Mouse (Mus musculus) layer of hippocampus, adult 11-12 months (tissue): ENCODE results near the gene Cox8a.

Experiments
- DNase-seq: peaks from one replicate; pipeline ENCODE4 v3.0.0; 2022; ENCODE audit warnings: low spot score

The Cox8a gene

DNA sequence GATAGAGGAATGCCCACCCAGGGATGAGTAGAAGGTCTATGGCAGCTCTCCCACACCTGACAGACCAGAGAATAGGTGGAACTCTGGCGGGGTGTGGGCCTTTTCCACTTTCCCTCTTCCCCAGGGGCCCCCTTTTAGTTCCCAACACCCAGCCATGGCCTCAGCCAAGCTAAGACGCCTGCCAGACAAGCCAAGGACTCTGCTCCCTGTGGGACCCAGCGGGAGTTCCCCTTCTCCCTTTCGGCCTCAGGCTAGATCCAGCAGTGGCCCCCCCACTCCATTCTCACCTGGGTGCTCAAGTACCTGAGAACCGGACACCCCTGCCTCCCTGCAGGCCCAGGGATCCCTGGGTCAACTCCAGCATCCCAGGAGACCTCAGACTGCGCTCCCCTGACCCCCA is 4.8 kb upstream of the Cox8a start:
- DNase-seq, result no peak

DNA sequence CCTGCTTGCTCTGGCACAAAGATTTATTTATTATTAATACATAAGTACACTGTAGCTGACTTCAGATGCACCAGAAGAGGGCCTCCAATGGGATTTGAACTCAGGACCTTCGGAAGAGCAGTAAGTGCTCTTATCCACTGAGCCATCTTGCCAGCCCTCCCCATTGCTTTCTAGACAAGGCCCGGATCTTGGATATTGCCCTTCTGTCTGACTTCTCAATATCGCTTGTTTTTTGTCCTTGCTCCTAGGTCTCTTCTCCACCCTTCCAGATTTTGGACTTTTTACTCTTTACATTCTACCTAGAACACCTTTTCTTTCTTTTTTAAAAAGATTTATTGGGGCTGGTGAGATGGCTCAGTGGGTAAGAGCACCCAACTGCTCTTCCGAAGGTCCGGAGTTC is 1.3 kb upstream of the Cox8a start:
- no peak for DNase-seq

DNA sequence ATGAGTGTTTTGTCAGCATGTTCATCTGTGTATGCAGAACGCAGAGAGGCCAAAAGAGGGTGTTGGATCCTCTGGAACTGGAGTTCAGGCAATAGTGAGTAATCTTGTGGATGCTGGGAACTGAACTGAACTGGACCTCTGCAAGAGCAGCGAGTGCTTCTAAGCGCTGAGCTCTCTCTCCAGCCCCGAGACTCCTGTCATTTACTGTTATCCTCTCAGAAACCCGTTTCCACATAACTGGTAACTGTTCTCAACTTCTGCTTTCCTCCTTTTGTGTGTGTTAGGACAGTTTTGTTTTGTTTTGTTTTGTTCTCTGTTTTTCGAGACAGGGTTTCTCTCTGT is 481 bp upstream of the Cox8a start:
- DNase-seq, result no peak

DNA sequence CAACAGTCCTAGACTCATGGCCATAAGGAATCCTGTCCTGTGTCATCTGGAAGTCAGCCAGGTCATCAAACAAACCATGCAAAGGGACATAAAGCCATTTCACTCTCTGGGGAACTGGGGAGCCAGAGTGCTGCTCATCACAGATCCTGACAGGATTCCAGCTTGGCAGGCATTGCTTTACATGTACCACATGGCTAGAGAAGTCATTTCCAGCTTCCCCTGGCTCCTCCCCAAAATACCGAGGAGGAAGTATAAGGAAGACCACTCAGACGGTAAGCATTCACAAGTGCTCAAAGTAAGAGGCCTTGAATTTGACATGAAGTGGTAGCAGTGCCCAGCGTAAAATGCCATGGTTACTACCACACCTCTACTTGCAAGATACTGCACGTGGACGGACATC is 2.9 kb downstream of the Cox8a start:
- DNase-seq, result no peak

DNA sequence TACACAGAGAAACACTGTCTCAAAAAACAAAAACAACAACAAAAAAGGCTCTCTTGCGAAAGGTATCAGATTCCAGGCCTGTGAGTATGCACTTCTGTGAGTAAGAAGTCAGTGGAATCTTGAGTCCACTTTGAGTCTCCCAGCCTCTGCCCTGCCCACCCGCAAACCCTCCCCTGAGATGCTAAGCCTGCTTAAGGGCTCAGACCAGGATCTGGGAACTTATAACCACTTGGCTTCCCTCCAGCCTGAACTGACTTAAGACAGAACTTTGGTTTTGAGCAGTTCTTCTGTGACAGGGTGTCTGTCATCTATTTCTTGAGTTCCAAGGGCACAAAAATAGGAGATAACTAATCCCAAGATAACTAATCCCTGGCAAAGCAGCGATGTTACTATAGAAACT is 4.4 kb downstream of the Cox8a start:
- DNase-seq, result no peak

DNA sequence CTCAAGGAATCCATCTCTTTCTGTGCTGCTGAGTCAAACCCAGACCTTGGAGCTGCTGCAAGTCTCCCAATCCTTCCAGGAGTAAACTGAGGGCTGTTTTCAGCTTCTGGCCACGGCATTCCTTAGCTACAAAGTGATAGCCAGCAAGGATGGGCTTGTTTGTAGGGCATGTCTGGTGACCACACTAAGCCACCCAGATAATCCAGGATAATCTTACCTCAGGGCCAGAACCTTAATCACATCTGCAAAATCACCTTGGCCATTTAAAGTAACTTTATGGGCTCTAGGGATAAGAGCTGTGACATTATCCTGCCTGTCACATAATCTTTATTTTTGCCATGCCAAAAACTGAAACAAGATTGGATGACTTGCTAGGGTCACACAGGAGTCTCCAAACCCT is 5.2 kb downstream of the Cox8a start:
- DNase-seq, result no peak

DNA sequence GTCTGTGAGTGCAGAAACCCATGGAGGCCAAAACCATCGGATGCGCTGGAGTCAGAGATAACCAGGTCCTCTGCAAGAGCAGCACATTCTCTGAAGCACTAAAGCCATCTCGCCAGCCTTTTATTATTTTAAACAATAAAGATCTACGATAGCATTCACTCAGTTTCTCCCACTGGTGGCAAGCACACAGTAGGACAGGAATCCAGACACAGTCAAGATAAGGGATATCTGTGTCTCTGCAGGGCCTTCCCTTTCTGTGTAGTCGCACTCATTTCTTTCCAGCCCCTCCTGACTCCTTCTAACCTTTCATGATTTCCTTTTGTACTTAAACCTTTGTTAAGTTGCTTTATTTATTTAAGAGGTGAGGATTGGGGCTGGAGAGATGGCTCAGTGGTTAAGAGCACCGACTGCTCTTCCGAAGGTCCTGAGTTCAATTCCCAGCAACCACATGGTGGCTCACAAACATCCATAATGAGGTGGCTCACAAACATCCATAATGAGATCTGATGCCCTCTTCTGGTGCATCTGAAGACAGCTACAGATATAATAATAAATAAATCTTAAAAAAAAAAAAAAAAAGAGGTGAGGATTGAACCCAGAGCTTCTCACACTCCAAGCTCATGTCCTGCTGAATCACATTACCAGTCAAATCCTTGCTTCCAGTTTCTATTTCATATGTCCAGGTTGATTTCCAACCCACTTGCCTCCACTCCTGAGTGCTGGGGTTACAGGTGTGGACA is 7.3 kb downstream of the Cox8a start:
- DNase-seq, result no peak

DNA sequence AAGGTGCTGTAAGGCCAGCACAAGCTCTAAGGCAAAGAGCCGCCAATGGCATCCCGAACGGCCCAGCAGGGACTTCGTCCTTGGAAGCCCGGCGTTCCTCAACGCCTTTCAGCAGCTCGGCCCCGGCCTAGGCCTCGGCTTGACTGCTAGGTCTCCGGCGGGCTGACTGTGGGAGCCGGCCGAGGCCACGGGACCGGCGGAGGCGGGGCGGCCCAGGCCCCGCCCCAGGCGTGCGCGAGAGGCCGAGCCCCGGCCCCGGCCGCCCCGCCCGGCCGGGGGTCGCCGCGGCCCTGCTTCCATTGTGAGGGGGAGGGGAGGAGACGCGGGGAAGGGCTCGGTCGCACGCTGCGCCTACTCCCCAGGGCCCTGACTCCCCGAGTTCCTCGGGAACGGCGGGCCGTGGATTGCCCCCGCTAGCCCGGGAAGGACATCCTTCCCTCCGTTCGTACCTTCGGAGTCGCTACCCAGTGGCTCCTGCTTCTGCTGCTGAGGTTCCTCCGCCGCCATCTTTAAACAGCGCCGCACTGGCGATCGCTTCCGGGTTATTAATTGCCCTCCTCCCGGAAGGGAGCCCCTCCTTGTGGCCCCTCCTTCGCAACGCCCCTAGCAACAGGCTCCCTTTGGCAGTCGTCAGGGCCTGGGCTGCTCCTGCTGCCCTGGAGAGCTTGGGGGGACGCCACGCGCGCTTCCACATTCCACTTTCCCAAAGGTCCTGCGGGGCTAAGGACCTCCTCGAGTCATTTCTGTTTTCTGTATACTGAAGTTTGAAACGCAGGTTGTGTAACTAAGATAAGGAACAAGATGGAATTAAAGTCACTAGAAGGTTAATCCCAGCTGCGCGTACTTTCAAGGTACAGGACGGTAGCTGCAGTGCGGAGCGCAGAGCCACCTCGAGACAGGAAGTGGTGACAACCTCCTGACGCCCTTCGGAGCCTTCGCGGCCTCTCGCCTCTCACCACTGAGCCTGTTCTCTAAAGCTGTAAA is 11.4 kb downstream of the Cox8a start, which contains the start of gene Otub1:
Gene Otub1, minus strand, starts transcription at position 564 of the 984 bp plus-strand sequence.
- peak; percentile 92 for DNase-seq

DNA sequence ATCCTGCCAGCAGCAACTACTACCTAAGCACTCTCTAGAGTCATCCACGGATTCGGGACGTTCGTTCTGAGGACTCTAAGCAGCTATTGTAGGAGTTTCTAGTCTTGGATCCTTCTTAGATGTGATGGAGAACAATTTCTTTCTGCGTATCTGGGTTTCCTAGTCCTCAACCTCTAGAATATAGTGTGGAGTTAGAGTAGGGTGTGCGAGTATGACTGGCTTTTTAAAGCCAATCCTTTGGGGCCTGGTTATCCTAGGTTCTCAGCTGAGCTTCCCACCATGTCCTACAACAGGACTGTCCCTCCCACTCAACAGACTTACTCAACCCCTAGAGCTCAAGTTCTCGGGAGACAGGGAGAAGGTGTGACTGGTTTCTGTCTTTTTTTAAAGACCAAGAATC is 12.1 kb downstream of the Cox8a start:
- DNase-seq, result no peak

DNA sequence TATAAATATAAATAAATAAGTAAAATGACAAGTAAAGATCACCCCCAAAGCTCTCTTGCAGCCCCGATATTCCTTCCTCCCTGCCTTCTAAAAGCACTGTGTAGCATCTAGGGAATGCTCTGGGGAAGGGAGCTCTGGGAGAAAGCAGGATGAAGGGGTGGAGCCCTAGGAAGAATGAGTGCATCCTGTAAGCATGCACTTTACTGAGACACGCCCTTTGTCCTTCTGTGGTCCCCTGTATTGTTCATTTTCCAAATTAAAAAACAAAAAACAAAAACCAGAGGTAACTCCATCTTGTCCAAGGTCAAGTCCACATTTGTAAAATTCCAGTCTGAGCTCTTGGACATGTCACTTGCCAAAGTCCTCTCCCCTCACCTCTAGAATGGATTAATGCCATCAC is 12.5 kb downstream of the Cox8a start:
- no peak for DNase-seq

DNA sequence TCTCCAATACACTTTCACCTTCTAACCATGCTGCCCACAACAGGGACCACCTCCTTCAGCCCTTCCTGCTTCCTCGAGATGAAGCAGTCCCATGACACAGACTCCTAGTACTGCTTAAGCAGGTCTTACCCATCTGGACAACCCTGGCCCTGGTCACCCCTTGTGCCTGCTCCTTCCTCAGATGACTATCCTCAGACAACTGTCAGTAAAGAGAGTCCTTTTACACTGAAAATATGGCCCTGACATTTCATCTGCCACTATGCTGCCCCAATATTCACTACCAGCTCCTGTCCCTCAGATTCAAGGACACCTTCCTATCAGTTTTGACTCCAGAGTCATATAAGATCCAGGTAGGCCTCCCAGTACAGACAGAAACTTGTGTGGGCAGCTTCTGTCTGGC is 17.0 kb downstream of the Cox8a start:
- no peak for DNase-seq

DNA sequence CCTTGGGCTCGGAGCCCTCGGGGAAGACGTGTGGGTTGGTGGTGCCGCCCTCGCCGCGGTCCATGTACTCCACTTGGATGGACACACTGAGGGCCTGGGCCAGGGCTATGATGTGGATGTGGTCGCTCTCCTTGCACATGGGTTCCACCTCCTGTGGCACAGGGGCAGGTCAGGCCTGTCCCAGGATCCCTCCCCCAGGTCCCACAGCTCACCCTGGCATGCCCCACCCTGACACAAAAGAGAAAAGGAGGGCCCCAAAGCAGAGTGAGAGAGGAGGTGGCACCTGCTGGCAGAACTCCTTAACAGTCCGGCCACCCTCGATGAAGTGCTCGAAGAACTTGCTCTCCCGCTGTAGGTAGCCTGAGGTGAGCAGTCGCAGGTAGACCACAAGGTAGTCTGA is 18.3 kb downstream of the Cox8a start:
- no peak for DNase-seq

DNA sequence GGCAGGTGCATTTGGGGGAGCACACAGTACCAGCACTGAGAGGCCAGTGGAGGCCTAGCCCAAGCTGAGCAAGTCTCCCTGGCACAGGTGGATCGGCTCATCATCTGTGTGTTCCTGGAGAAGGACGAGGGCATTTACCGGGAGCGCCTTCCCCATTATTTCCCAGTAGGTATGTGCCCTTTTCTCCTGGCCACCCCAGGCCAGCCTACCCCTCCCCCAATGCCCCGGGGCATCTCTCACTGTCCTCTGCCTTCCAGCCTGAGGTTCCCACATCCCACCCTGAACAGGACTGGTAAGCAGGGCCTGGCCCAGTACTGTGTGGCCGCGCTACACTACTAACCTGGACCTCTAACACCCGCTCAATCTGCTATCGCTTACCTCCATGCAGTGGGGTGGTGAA is 20.0 kb downstream of the Cox8a start:
- no peak for DNase-seq

DNA sequence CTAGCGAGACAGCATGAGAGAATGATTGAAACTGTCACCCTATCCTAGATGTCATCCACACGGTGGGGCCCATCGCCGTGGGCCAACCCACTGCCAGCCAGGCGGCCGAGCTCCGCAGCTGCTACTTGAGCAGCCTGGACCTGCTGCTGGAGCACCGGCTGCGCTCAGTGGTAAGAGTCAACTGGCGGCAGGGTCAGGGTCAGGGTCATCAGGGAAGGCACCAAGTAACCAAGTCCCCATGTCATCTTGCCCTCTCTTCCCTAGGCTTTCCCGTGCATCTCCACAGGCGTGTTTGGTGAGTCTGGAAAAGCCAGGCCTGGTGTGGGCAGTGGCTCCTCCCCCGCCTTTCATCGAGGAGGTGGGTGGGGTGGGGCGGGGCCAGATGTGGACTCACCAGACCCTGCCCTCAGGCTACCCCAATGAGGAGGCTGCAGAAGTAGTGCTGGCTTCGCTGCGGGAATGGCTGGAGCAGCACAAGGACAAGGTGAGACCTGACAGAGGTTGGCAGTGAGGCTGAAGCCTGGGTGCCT is 20.6 kb downstream of the Cox8a start:
- DNase-seq, result no peak

DNA sequence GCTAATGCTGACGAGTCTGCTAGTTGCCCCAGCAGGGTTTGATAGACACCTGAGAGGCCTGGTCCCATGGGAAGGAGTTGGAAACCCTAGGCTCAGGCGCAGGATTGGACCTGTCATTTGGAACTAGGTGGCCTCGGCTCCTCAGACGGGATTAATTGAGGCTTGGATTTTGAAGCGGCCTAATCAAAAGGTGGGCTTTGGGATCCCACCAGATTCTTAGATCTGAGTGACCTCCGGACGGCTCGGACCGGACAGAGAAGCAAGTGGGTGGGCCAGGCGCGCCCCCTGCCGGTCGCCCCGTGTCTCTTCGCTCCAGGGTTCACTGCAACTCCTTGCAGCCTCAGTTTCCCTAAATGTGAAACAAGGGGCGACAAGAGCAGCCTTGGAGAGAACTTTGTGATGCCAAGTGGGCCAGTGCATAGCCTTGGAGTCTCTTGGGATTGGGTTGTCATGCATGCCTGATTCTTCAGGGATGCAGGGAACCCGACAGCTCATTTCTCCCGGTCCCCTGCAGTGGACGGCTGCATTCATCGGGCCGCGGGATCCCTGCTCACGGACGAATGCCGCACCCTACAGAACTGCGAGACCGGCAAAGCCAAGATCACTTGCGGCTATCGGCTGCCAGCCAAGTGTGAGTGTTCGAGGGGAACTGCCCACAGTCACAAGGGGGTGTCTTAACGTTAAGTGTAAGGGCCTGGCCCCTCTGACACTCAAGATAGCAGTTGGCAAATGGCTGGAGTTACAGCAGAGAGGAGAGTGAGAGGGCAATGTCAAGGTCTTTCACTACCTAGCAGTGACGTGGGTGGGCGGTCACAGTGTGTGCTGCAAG is 21.3 kb downstream of the Cox8a start:
- DNase-seq, result peak; percentile 66

DNA sequence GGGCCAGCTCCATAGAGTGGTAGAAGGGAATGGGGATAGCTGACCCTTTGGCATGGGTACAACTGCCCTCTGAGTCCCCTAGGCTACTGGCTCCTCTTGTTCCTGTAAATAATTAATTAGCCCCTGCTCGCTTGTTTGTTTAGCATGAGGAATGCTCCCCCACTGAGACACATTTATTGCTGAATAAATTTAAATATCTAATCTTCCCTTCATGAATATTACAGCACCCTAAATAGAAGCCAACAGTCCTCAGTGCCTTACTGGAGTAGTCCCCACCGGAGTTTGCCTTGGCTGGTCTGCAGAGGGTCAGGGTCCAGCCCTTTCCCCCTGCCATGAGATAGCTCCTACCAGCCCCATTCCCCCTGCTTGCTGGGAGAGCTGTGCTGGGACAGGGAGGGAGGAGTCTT is 24.9 kb downstream of the Cox8a start:
- no peak for DNase-seq

DNA sequence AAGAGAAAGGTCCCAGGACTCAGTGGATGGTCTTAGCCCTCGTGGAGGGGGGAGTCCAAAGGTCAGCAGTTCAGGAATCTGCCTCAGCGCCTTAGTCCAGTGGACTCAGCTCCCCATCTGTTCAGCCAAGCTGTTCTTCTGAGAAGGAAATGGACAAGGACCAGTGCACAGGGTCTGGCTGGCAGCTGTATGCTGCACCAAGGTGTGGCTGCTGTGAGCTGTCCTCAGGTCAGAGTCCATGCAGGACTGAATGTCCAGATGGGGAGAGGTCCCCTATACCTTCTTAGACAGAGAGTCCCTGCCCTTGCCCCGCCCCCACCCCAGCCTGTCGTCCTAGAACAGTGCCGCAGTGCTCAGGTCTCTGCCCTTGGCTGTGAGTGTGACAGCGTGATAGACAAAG is 25.8 kb downstream of the Cox8a start:
- no peak for DNase-seq

DNA sequence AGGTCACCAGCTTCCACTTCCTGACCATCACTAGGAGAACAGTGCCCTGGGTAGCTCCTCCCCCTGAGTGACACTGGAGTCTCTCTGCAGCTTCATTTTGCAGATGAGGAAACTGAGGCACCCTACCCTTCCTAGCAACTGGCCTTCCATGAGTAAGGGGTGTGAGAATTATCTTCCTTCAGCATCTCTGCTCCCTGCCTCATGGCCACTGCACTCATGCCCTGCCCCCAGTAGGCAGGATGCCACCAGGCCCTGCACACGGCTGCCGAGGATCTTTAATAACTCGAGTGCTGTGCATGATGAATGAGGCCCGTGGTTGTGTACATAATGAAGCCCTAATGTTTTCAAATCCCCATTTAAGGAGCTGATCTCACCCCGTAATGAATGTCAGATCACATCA is 26.4 kb downstream of the Cox8a start:
- DNase-seq, result no peak

DNA sequence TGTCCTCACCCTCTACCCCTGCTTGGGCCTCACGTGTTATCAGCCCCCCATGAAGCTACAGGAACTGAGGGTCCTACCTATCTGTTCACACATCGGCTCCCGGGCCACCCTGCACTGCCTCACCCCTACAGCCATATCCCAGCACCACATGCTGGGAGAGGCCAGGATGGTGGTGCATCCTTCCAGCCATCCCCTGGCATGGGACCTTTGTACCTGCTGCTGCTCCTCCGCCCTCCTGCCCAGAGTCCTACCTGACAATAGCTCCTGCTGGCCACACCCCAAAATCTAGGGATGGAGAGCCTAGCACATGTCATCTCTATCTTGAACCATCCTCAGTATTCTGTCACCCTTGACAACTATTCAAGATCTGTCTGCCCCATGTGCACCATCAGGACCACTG is 28.4 kb downstream of the Cox8a start:
- no peak for DNase-seq

DNA sequence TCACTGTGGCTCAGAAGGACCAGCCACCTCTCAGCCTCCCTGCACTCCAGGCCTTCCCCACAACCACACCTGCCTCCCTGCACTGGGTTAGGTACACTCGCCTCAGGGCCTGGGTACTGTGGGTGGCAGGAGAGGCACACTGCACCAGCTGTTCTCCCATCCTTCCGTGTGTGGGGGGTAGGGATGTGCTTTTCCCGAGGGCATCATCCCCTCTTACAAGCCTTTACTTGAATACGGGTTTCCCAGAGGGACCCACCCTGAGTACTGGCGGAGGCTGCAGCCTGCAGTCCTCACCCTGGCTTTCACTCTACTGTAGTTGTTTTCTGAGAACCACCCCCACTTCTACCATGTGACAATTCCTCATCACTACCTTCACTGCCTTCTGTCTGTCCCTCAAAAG is 30.3 kb downstream of the Cox8a start:
- DNase-seq, result no peak

DNA sequence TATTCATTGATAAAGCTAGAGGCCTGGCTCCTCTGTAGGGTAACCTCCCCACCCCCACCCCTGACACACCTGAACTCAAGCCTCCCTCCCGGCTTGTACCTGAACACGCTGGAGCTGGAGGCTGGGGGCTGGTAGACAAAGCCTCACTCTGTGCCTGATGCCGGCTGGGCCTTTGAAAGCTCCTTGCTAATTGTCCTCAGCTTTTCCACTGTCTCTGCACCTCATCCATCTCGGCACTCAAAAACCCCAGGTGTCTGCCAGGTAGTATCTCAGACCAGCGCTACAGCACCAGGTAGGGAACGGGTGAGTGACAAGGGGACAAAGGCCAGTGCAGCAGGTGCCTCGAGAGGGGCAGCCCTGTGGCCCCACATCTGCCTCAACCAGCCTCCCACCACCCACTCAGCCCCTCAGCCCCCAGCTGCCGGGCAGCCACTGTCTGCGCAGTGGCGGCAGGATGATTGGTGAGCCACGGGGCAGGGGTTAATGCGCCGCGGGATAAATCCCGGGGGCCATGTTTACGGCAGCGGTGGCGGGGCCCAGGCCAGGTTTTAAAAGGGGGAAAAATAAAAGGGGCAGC is 31.6 kb downstream of the Cox8a start:
- no peak for DNase-seq

DNA sequence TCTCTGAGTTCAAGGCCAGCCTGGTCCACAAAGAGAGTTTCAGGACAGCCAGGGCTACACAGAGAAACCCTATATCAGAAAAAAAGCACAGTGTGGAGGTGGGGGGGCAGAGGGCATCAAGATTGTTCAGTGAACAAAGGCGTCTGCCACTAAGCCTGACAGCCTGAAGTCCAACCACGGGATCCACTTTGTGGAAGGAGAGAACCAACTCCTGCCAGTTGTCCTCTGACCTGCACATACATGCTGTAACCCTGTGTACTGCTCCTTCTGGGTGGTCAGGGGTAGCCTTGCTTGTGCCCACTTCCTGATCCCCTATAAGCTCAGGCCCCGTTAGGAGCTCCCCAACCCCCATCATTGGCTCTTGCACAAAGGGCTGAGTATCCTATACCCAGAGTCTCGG is 32.4 kb downstream of the Cox8a start:
- DNase-seq, result no peak
